ENCODE assay signal across 22 mouse cellular contexts in the genomic region with DNA sequence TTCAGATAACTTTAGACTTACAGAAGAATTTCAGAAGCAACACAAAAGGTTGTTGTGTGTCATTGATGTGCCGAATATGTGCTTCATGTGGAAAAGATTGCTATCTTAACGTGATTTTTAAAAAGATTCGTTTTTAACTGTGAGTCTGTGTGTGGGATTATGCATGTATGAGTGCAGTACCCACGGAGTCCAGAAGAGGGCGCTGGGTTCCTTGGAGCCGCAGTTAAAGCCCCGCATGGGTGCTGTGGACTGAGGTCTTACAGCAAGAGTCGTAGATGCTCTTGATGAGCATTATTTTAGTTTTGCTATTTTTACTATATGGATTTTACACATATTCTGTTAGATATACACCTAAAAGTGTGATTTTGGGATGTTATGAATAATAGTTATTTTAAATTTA. TPM values are rescaled to one million over a fixed set of nuclear protein-coding genes. Genes with fewer than 3 reads are reported as not detected.
DNase-seq lines count a peak whose midpoint lies in the region; ATAC-seq and TF ChIP-seq lines count a peak whose summit lies in the region.
"Had no signal": no experiment of that assay in that cellular context is flagged by ENCODE, and none has a peak within 500 bp of the region (broad histone marks: within the 10 kb centered on the region; RNA-seq: fewer than 3 reads in every experiment).

No protein-coding gene starts in this region.

- no peak for DNase-seq in heart, adult 2 months
- DNase-seq in heart, postnatal 14 days: no peak
- no peak for DNase-seq in lung, postnatal 0 days (ENCODE audit: low spot score)
- DNase-seq in lung, postnatal 14 days: no peak
- no peak for DNase-seq in brain, embryonic 14.5 days (ENCODE audit: low read depth)
- DNase-seq in adipocyte (ENCODE audit: low spot score): no peak
- DNase-seq in thymus, adult 18-20 months: no peak
- DNase-seq in embryo, embryonic 10.5 days (ENCODE audit: low spot score): no peak
- DNase-seq: adrenal gland, postnatal 25 days; cerebellum, postnatal 10 days; embryo, embryonic 11 days; gastrocnemius, postnatal 36 days; heart, postnatal 10 days; kidney, postnatal 10 days; right cerebral cortex, postnatal 14 days had no signal

- H3K9me3 ChIP-seq in lung, postnatal 0 days (ENCODE audit: low read length): peaks cover 2% of the 10 kb centered on the region; the same call in 1 of the 2 replicates
- H3K9me3 ChIP-seq: heart, embryonic 10.5 days; midbrain, embryonic 15.5 days had no signal

- no peak overlapping the region for H3K27ac ChIP-seq in heart, adult 2 months
- no peak overlapping the region for H3K27ac ChIP-seq in lung, postnatal 0 days (ENCODE audit: low read length)
- H3K27ac ChIP-seq: heart, embryonic 10.5 days; hindbrain, embryonic 14.5 days; limb, embryonic 13.5 days; lung, embryonic 15.5 days; midbrain, embryonic 15.5 days had no signal

- H3K4me2 ChIP-seq in lung, postnatal 0 days (replicated peaks; ENCODE audit: low read depth, low read length): no peak overlapping the region
- H3K4me2 ChIP-seq: hindbrain, embryonic 14.5 days; limb, embryonic 13.5 days; lung, embryonic 15.5 days; midbrain, embryonic 15.5 days had no signal

- no peak for TF ChIP-seq EP300 in heart, adult 2 months (IDR thresholded peaks at IDR 0.05; ENCODE audit: insufficient read depth, low read depth, low read length)
- TF ChIP-seq EP300 in lung, postnatal 0 days (IDR thresholded peaks at IDR 0.05): no peak

- no peaks in the 10 kb centered on the region for H3K27me3 ChIP-seq in heart, adult 2 months (ENCODE audit: control insufficient read depth, insufficient read depth, low read length)
- H3K27me3 ChIP-seq in lung, postnatal 0 days (replicated peaks; ENCODE audit: insufficient read depth, low read length): no peaks in the 10 kb centered on the region
- H3K27me3 ChIP-seq: limb, embryonic 13.5 days; lung, embryonic 15.5 days; midbrain, embryonic 15.5 days had no signal

- no peak overlapping the region for H3K9ac ChIP-seq in heart, adult 2 months (ENCODE audit: low read depth, low read length)
- no peak overlapping the region for H3K9ac ChIP-seq in lung, postnatal 0 days (replicated peaks; ENCODE audit: low read depth)
- H3K9ac ChIP-seq: hindbrain, embryonic 14.5 days; limb, embryonic 13.5 days; lung, embryonic 15.5 days; midbrain, embryonic 15.5 days had no signal

- H3K79me2 ChIP-seq in heart, adult 2 months (replicated peaks; ENCODE audit: control insufficient read depth, insufficient read depth, low read length): no peaks in the 10 kb centered on the region

- no peaks in the 10 kb centered on the region for H3K36me3 ChIP-seq in heart, adult 2 months (ENCODE audit: control insufficient read depth, insufficient read depth, low read length)
- H3K36me3 ChIP-seq in lung, postnatal 0 days (ENCODE audit: insufficient read depth, low read length): no peaks in the 10 kb centered on the region
- H3K36me3 ChIP-seq: heart, embryonic 10.5 days; limb, embryonic 13.5 days; lung, embryonic 15.5 days; midbrain, embryonic 15.5 days had no signal

- no peak for TF ChIP-seq POLR2A in heart, adult 2 months (IDR thresholded peaks at IDR 0.05; ENCODE audit: insufficient read depth, low read depth, low read length)
- no peak for TF ChIP-seq POLR2A in brain, embryonic 14.5 days (IDR thresholded peaks at IDR 0.05; ENCODE audit: borderline replicate concordance, extremely low read depth, insufficient read depth, insufficient read length, poor library complexity, severe bottlenecking)

- 86% methylated on average over 8 of the region's 8 CpGs for WGBS in heart, adult 2 months
- 87% methylated on average over 8 of the region's 8 CpGs for WGBS in lung, postnatal 0 days

- TF ChIP-seq CTCF in heart, adult 2 months (IDR thresholded peaks at IDR 0.05): peak; percentile 30
- TF ChIP-seq CTCF in lung, postnatal 0 days (IDR thresholded peaks at IDR 0.05): peak; percentile 18; the same call in 1 of the 2 replicates
- peak; percentile 31; the same call in 1 of the 2 replicates for TF ChIP-seq CTCF in brain, embryonic 14.5 days (IDR thresholded peaks at IDR 0.05; ENCODE audit: borderline replicate concordance, extremely low read depth, insufficient read depth, insufficient read length)

- no peak overlapping the region for H3K4me3 ChIP-seq in heart, adult 2 months
- H3K4me3 ChIP-seq in lung, postnatal 0 days (ENCODE audit: low read depth, low read length): no peak overlapping the region
- H3K4me3 ChIP-seq: heart, embryonic 10.5 days; limb, embryonic 13.5 days; lung, embryonic 15.5 days; midbrain, embryonic 15.5 days had no signal

- intact Hi-C loops in heart, adult 2 months (cut with DNase I): no loop called here
- intact Hi-C loops in heart, postnatal 14 days (cut with DNase I): no loop called here

- no peak for ATAC-seq in lung, postnatal 0 days
- ATAC-seq: activated CD4-positive, CD25-positive, alpha-beta regulatory T cell, adult 4 months; intestine, postnatal 0 days; midbrain, embryonic 15.5 days had no signal

- H3K4me1 ChIP-seq in heart, adult 2 months (ENCODE audit: control insufficient read depth, insufficient read depth, low read length): no peaks in the 10 kb centered on the region
- no peaks in the 10 kb centered on the region for H3K4me1 ChIP-seq in lung, postnatal 0 days (ENCODE audit: insufficient read depth, low read depth, low read length)
- H3K4me1 ChIP-seq: heart, embryonic 10.5 days; limb, embryonic 13.5 days; lung, embryonic 15.5 days had no signal

RNA-seq across cellular contexts. Expression of gene Mphosph6, which starts 42.0 kb away (rescaled TPM):
- total RNA-seq in heart, adult 2 months (2021): 1 to 10 TPM; 8.4 to 8.9 TPM
- 3.9 and 7.2 TPM in 2 replicates for polyA plus RNA-seq in heart, adult 2 months (2012; rRNA removed)
- 1 to 10 TPM; 6.8 to 8.5 TPM for total RNA-seq in heart, postnatal 14 days (2021)
- 32.2 and 32.6 TPM in 2 replicates for polyA plus RNA-seq in lung, postnatal 0 days (2015; fragmentation: Nextera tagmentation; extraction: Ambion mirVana)
- polyA plus RNA-seq in brain, embryonic 14.5 days (2012; rRNA removed): 19.8 and 21.5 TPM in 2 replicates
